Mouse (Mus musculus) embryonic facial prominence, embryonic 10.5 days (tissue): ENCODE results near the gene Pgbd5. TPM values are rescaled to one million over a fixed set of nuclear protein-coding genes. Genes with fewer than 3 reads are reported as not detected.

ENCODE experiments used
- DNase-seq: peaks from one replicate; pipeline ENCODE4 v3.0.0-alpha.2; 2017; ENCODE audit warnings: low spot score
- H3K27ac ChIP-seq: fragments of 300-500 bp; sonication (generic); replicated peaks from 2 replicates; pipeline ENCODE4 v1.5.1; 2016; ENCODE audit warnings: mild to moderate bottlenecking
- H3K27me3 ChIP-seq: fragments of 300-500 bp; sonication (generic); replicated peaks from 2 replicates; pipeline ENCODE4 v1.6.1; 2016; ENCODE audit warnings: low read depth, mild to moderate bottlenecking; ENCODE audit not compliant: poor library complexity, severe bottlenecking
- H3K36me3 ChIP-seq: fragments of 300-500 bp; sonication (generic); replicated peaks from 2 replicates; pipeline ENCODE4 v1.6.1; 2016; ENCODE audit warnings: mild to moderate bottlenecking, moderate library complexity
- H3K4me1 ChIP-seq: fragments of 300-500 bp; sonication (generic); 2 replicates; pipeline ENCODE4 v1.6.1; 2016
- H3K4me3 ChIP-seq: fragments of 300-500 bp; sonication (generic); 2 replicates; pipeline ENCODE4 v1.5.1; 2016; ENCODE audit warnings: mild to moderate bottlenecking, moderate library complexity
- H3K9me3 ChIP-seq: fragments of 300-500 bp; sonication (generic); 2 replicates; pipeline ENCODE4 v1.6.1; 2016; ENCODE audit warnings: mild to moderate bottlenecking
- WGBS: fragments of 180-500 bp; shearing (Covaris S2); methylation state at CpG from one replicate; pipeline ENCODE4 v1.1.7; 2016; 5-methylcytosine and 5-hydroxymethylcytosine counted together
- polyA plus RNA-seq: library from polyadenylated mRNA; unstranded; fragments of >200 nt; fragmentation: Nextera tagmentation; extraction: Ambion mirVana; gene quantifications from 2 replicates; pipeline ENCODE4 v1.2.1, GENCODE M21; 2016

The Pgbd5 gene
- polyA plus RNA-seq, 1 experiment from 2014 or later = 1.1 TPM

GRCm38 (mm10) chr8:124376406-124376805 is 63.1 kb downstream of the Pgbd5 start:
- Histone ChIP-seq H3K27me3 (no peaks in the 10 kb centered on the region), H3K36me3 (no peaks in the 10 kb centered on the region), H3K27ac (no peak overlapping the region), H3K4me1 (no peaks in the 10 kb centered on the region), H3K4me3 (no peak overlapping the region), H3K9me3 (no peaks in the 10 kb centered on the region)
- DNase-seq = no peak
- 95% methylated on average over 12 of the region's 12 CpGs for WGBS

- H3K36me3 ChIP-seq = no peaks in the 10 kb centered on the region
- H3K27me3 ChIP-seq = no peaks in the 10 kb centered on the region
- no peaks in the 10 kb centered on the region for H3K9me3 ChIP-seq
- H3K27ac ChIP-seq = no peak overlapping the region
- WGBS = 89% methylated on average over 9 of the region's 9 CpGs
- no peak overlapping the region for H3K4me3 ChIP-seq
- no peaks in the 10 kb centered on the region for H3K4me1 ChIP-seq
- DNase-seq = no peak
Observed at GRCm38 (mm10) chr8:124375727-124376126, 63.7 kb downstream of the Pgbd5 start.

- Histone ChIP-seq H3K27me3 (no peaks in the 10 kb centered on the region), H3K36me3 (no peaks in the 10 kb centered on the region), H3K4me3 (no peak overlapping the region), H3K4me1 (no peaks in the 10 kb centered on the region), H3K27ac (no peak overlapping the region), H3K9me3 (no peaks in the 10 kb centered on the region)
- DNase-seq = no peak
- WGBS = 84% methylated on average over 6 of the region's 6 CpGs
Observed at GRCm38 (mm10) chr8:124375168-124375567, 64.3 kb downstream of the Pgbd5 start.

- no peak overlapping the region for H3K27ac ChIP-seq
- no peak overlapping the region for H3K4me3 ChIP-seq
- no peaks in the 10 kb centered on the region for H3K9me3 ChIP-seq
- H3K36me3 ChIP-seq = no peaks in the 10 kb centered on the region
- no peaks in the 10 kb centered on the region for H3K27me3 ChIP-seq
- H3K4me1 ChIP-seq = no peaks in the 10 kb centered on the region
- DNase-seq = no peak
- WGBS = 91% methylated on average over 5 of the region's 5 CpGs
Observed at GRCm38 (mm10) chr8:124373753-124374152, 65.7 kb downstream of the Pgbd5 start.

GRCm38 (mm10) chr8:124371410-124372123 is 67.9 kb downstream of the Pgbd5 start:
- Histone ChIP-seq H3K36me3 (no peaks in the 10 kb centered on the region), H3K27me3 (no peaks in the 10 kb centered on the region), H3K27ac (no peak overlapping the region), H3K4me3 (no peak overlapping the region), H3K4me1 (no peaks in the 10 kb centered on the region), H3K9me3 (no peaks in the 10 kb centered on the region)
- WGBS = 91% methylated on average over 23 of the region's 23 CpGs
- no peak for DNase-seq

- DNase-seq = no peak
- Histone ChIP-seq H3K27ac (no peak overlapping the region), H3K36me3 (no peaks in the 10 kb centered on the region), H3K4me3 (no peak overlapping the region), H3K9me3 (no peaks in the 10 kb centered on the region), H3K4me1 (no peaks in the 10 kb centered on the region), H3K27me3 (no peaks in the 10 kb centered on the region)
- whole genome bisulfite sequencing = 76% methylated on average over 17 of the region's 17 CpGs
Observed at GRCm38 (mm10) chr8:124370422-124371183, 68.9 kb downstream of the Pgbd5 start.

GRCm38 (mm10) chr8:124368213-124368612 is 71.2 kb downstream of the Pgbd5 start:
- no peaks in the 10 kb centered on the region for H3K36me3 ChIP-seq
- H3K9me3 ChIP-seq = no peaks in the 10 kb centered on the region
- H3K4me3 ChIP-seq = no peak overlapping the region
- H3K4me1 ChIP-seq = no peaks in the 10 kb centered on the region
- DNase-seq = peak; percentile 78
- WGBS = 24% methylated on average over 8 of the region's 8 CpGs
- no peak overlapping the region for H3K27ac ChIP-seq
- H3K27me3 ChIP-seq = no peaks in the 10 kb centered on the region

GRCm38 (mm10) chr8:124363337-124363736 is 76.1 kb downstream of the Pgbd5 start:
- 92% methylated on average over 15 of the region's 15 CpGs for WGBS
- Histone ChIP-seq H3K27me3 (no peaks in the 10 kb centered on the region), H3K9me3 (peaks cover 7% of the 10 kb centered on the region; the same call in 1 of the 2 replicates), H3K4me3 (no peak overlapping the region), H3K4me1 (no peaks in the 10 kb centered on the region), H3K27ac (no peak overlapping the region), H3K36me3 (no peaks in the 10 kb centered on the region)
- DNase-seq = no peak

GRCm38 (mm10) chr8:124362589-124362988 is 76.9 kb downstream of the Pgbd5 start:
- Histone ChIP-seq H3K27me3 (no peaks in the 10 kb centered on the region), H3K4me1 (no peaks in the 10 kb centered on the region), H3K36me3 (no peaks in the 10 kb centered on the region), H3K4me3 (no peak overlapping the region), H3K9me3 (peaks cover 7% of the 10 kb centered on the region; the same call in 1 of the 2 replicates), H3K27ac (no peak overlapping the region)
- WGBS = 79% methylated on average over 7 of the region's 7 CpGs
- DNase-seq = no peak

GRCm38 (mm10) chr8:124361773-124362427 is 77.6 kb downstream of the Pgbd5 start:
- Histone ChIP-seq H3K36me3 (no peaks in the 10 kb centered on the region), H3K27me3 (no peaks in the 10 kb centered on the region), H3K9me3 (peaks cover 7% of the 10 kb centered on the region; the same call in 1 of the 2 replicates), H3K27ac (no peak overlapping the region), H3K4me3 (no peak overlapping the region), H3K4me1 (no peaks in the 10 kb centered on the region)
- 84% methylated on average over 11 of the region's 11 CpGs for WGBS
- DNase-seq = no peak

GRCm38 (mm10) chr8:124360911-124361310 is 78.5 kb downstream of the Pgbd5 start:
- no peaks in the 10 kb centered on the region for H3K27me3 ChIP-seq
- no peak overlapping the region for H3K27ac ChIP-seq
- no peak overlapping the region for H3K4me3 ChIP-seq
- DNase-seq = no peak
- H3K9me3 ChIP-seq = peaks cover 7% of the 10 kb centered on the region; the same call in 1 of the 2 replicates
- 85% methylated on average over 3 of the region's 3 CpGs for WGBS
- H3K4me1 ChIP-seq = no peaks in the 10 kb centered on the region
- no peaks in the 10 kb centered on the region for H3K36me3 ChIP-seq

- no peaks in the 10 kb centered on the region for H3K36me3 ChIP-seq
- no peak overlapping the region for H3K4me3 ChIP-seq
- WGBS = 57% methylated on average over 5 of the region's 5 CpGs
- no peak for DNase-seq
- peaks cover 7% of the 10 kb centered on the region; the same call in 1 of the 2 replicates for H3K4me1 ChIP-seq
- no peaks in the 10 kb centered on the region for H3K27me3 ChIP-seq
- no peak overlapping the region for H3K27ac ChIP-seq
- H3K9me3 ChIP-seq = no peaks in the 10 kb centered on the region
Observed at GRCm38 (mm10) chr8:124351636-124352035, 87.8 kb downstream of the Pgbd5 start.
